Mouse (Mus musculus): Measurements from ENCODE around the gene Cog6.

DNA sequence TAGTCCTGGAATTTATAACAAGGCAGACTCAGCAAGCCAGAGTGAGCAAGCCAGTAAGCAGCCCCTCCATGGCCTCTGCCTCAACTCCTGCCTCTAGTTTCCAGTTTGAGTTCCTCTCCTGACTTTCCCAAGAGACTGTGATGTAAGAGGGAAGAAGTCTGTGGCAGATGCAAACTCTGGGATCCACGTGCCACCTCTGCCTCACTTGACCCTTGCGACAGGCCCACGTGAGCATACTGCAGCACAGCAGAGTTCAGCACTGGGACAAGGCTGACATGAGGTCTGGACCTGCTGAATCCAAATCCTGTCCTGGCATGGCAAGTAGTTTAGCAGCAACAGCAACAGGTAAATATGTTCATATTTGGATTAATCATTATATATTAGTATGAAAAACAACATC lies 17.0 kb downstream of the Cog6 start:
- TF ChIP-seq POLR2A (IDR thresholded peaks at IDR 0.05; ENCODE audit: borderline replicate concordance, extremely low read depth, insufficient read depth, insufficient read length, poor library complexity, severe bottlenecking) (no peak), CTCF (IDR thresholded peaks at IDR 0.05; ENCODE audit: borderline replicate concordance, extremely low read depth, insufficient read depth, insufficient read length) (no peak)
